In genomic region chr11:4148536-4149156, GRCm38 (mm10) we compare ENCODE assay signal across 9 mouse cellular contexts.
"Had no signal": no experiment of that assay in that cellular context is flagged by ENCODE, and none has a peak within 500 bp of the region (broad histone marks: within the 10 kb centered on the region; RNA-seq: fewer than 3 reads in every experiment).

No protein-coding gene starts in this region.

- H3K4me1 ChIP-seq: liver, embryonic 15.5 days; midbrain, embryonic 12.5 days; neural tube, embryonic 13.5 days had no signal

- H3K36me3 ChIP-seq: liver, embryonic 15.5 days had no signal

- DNase-seq: lung, adult 2 months; right cerebral cortex, adult 18-20 months; right cerebral cortex, postnatal 25 days; thymus, postnatal 4 days had no signal

- H3K4me2 ChIP-seq: liver, embryonic 11.5 days; liver, embryonic 15.5 days; midbrain, embryonic 12.5 days; neural tube, embryonic 13.5 days had no signal

- H3K9ac ChIP-seq: liver, embryonic 15.5 days; midbrain, embryonic 12.5 days; neural tube, embryonic 13.5 days had no signal

- H3K27me3 ChIP-seq: liver, embryonic 15.5 days; midbrain, embryonic 12.5 days; neural tube, embryonic 13.5 days had no signal

- H3K27ac ChIP-seq: liver, embryonic 15.5 days; midbrain, embryonic 12.5 days; neural tube, embryonic 13.5 days had no signal

- H3K9me3 ChIP-seq: liver, embryonic 15.5 days; midbrain, embryonic 12.5 days; neural tube, embryonic 13.5 days had no signal

- H3K4me3 ChIP-seq: liver, embryonic 15.5 days; midbrain, embryonic 12.5 days; neural tube, embryonic 13.5 days had no signal

- ATAC-seq: midbrain, embryonic 16.5 days had no signal
